Mouse (Mus musculus): ENCODE measurements around the gene Ssbp4. TPM values are rescaled to one million over a fixed set of nuclear protein-coding genes. Genes with fewer than 3 reads are reported as not detected.

The Ssbp4 gene
- polyA plus RNA-seq, 1 experiment from 2014 or later = 122 TPM

GRCm38 (mm10) chr8:70558983-70559382, 49.7 kb downstream of the Ssbp4 start:
- WGBS = 67% methylated on average over 3 of the region's 3 CpGs

GRCm38 (mm10) chr8:70558334-70558733, 50.3 kb downstream of the Ssbp4 start:
- H3K27ac ChIP-seq = 0 out of 2 replicates have a peak overlapping the region, but pooled peaks have one; percentile 5
- no peak for ATAC-seq (ENCODE audit: borderline replicate concordance, extremely low read depth, low FRiP score, low TSS enrichment)
- no peaks in the 10 kb centered on the region for H3K9me3 ChIP-seq
- H3K4me3 ChIP-seq = no peak overlapping the region
- WGBS = 51% methylated on average over 4 of the region's 4 CpGs
- H3K4me2 ChIP-seq = no peak overlapping the region
- no peaks in the 10 kb centered on the region for H3K27me3 ChIP-seq
- H3K9ac ChIP-seq = 0 out of 2 replicates have a peak overlapping the region, but pooled peaks have one; percentile 26
- no peaks in the 10 kb centered on the region for H3K36me3 ChIP-seq
- H3K4me1 ChIP-seq = peaks cover 59% of the 10 kb centered on the region

More at GRCm38 (mm10) chr8:70558983-70559382, 49.7 kb downstream of the Ssbp4 start:
- Histone ChIP-seq H3K27ac (no peak overlapping the region), H3K27me3 (no peaks in the 10 kb centered on the region), H3K4me1 (peaks cover 52% of the 10 kb centered on the region), H3K9ac (no peak overlapping the region), H3K9me3 (no peaks in the 10 kb centered on the region), H3K4me3 (no peak overlapping the region), H3K4me2 (no peak overlapping the region), H3K36me3 (no peaks in the 10 kb centered on the region)
- ATAC-seq (ENCODE audit: borderline replicate concordance, extremely low read depth, low FRiP score, low TSS enrichment) = no peak

- no peak overlapping the region for H3K9ac ChIP-seq
- H3K4me3 ChIP-seq = no peak overlapping the region
- 87% methylated on average over 4 of the region's 4 CpGs for WGBS
- H3K36me3 ChIP-seq = no peaks in the 10 kb centered on the region
- H3K4me2 ChIP-seq = no peak overlapping the region
- no peak overlapping the region for H3K27ac ChIP-seq
- no peaks in the 10 kb centered on the region for H3K9me3 ChIP-seq
- ATAC-seq (ENCODE audit: borderline replicate concordance, extremely low read depth, low FRiP score, low TSS enrichment) = no peak
- peaks cover 54% of the 10 kb centered on the region for H3K4me1 ChIP-seq
- no peaks in the 10 kb centered on the region for H3K27me3 ChIP-seq
Observed at GRCm38 (mm10) chr8:70555079-70555747, 53.5 kb downstream of the Ssbp4 start.

- Histone ChIP-seq H3K36me3 (no peaks in the 10 kb centered on the region), H3K27ac (0 out of 2 replicates have a peak overlapping the region, but pooled peaks have one; percentile 8), H3K4me1 (peaks cover 42% of the 10 kb centered on the region), H3K9me3 (no peaks in the 10 kb centered on the region), H3K27me3 (no peaks in the 10 kb centered on the region), H3K4me2 (no peak overlapping the region), H3K4me3 (no peak overlapping the region), H3K9ac (no peak overlapping the region)
- ATAC-seq (ENCODE audit: borderline replicate concordance, extremely low read depth, low FRiP score, low TSS enrichment) = 0 out of 2 replicates have a peak, but pooled peaks have one; percentile 47
Observed at GRCm38 (mm10) chr8:70553740-70554139, 54.9 kb downstream of the Ssbp4 start.

- Histone ChIP-seq H3K36me3 (no peaks in the 10 kb centered on the region), H3K27ac (no peak overlapping the region), H3K4me2 (no peak overlapping the region), H3K9me3 (no peaks in the 10 kb centered on the region), H3K4me3 (no peak overlapping the region), H3K4me1 (peaks cover 37% of the 10 kb centered on the region), H3K9ac (no peak overlapping the region), H3K27me3 (no peaks in the 10 kb centered on the region)
- WGBS = 11% methylated on average over 1 of the region's 1 CpGs
- ATAC-seq (ENCODE audit: borderline replicate concordance, extremely low read depth, low FRiP score, low TSS enrichment) = 0 out of 2 replicates have a peak, but pooled peaks have one; percentile 32
Observed at GRCm38 (mm10) chr8:70552836-70553235, 55.8 kb downstream of the Ssbp4 start.

GRCm38 (mm10) chr8:70551558-70552161, 57.0 kb downstream of the Ssbp4 start:
- 49% methylated on average over 3 of the region's 3 CpGs for WGBS
- no peak overlapping the region for H3K4me3 ChIP-seq
- no peaks in the 10 kb centered on the region for H3K9me3 ChIP-seq
- H3K9ac ChIP-seq = no peak overlapping the region
- no peak overlapping the region for H3K4me2 ChIP-seq
- H3K36me3 ChIP-seq = no peaks in the 10 kb centered on the region
- peaks cover 34% of the 10 kb centered on the region for H3K4me1 ChIP-seq
- H3K27me3 ChIP-seq = no peaks in the 10 kb centered on the region
- H3K27ac ChIP-seq = peak overlapping the region; percentile 26; the same call in 1 of the 2 replicates
- ATAC-seq (ENCODE audit: borderline replicate concordance, extremely low read depth, low FRiP score, low TSS enrichment) = no peak

GRCm38 (mm10) chr8:70549412-70550184, 59.1 kb downstream of the Ssbp4 start:
- ATAC-seq (ENCODE audit: borderline replicate concordance, extremely low read depth, low FRiP score, low TSS enrichment) = no peak
- 90% methylated on average over 10 of the region's 10 CpGs for WGBS
- H3K27me3 ChIP-seq = no peaks in the 10 kb centered on the region
- H3K36me3 ChIP-seq = no peaks in the 10 kb centered on the region
- no peaks in the 10 kb centered on the region for H3K9me3 ChIP-seq
- H3K4me3 ChIP-seq = no peak overlapping the region
- H3K9ac ChIP-seq = no peak overlapping the region
- peaks cover 34% of the 10 kb centered on the region for H3K4me1 ChIP-seq
- H3K27ac ChIP-seq = no peak overlapping the region
- H3K4me2 ChIP-seq = no peak overlapping the region

GRCm38 (mm10) chr8:70547762-70548161, 60.9 kb downstream of the Ssbp4 start:
- Histone ChIP-seq H3K4me2 (no peak overlapping the region), H3K36me3 (no peaks in the 10 kb centered on the region), H3K4me1 (peaks cover 23% of the 10 kb centered on the region), H3K9me3 (no peaks in the 10 kb centered on the region), H3K4me3 (no peak overlapping the region), H3K9ac (no peak overlapping the region), H3K27ac (no peak overlapping the region), H3K27me3 (no peaks in the 10 kb centered on the region)
- WGBS = 69% methylated on average over 6 of the region's 6 CpGs
- no peak for ATAC-seq (ENCODE audit: borderline replicate concordance, extremely low read depth, low FRiP score, low TSS enrichment)

Other genes with a start within 250 kb of the Ssbp4 start
- 0.46 and 0.70 TPM in 2 replicates for gene Comp, start 235.3 kb downstream of the Ssbp4 start, polyA plus RNA-seq (2015; fragmentation: Nextera tagmentation; extraction: Ambion mirVana)
- 14.2 and 17.6 TPM in 2 replicates for gene Crtc1, start 169.3 kb downstream of the Ssbp4 start, polyA plus RNA-seq (2015; fragmentation: Nextera tagmentation; extraction: Ambion mirVana)
- gene Klhl26, start 131.9 kb downstream of the Ssbp4 start, polyA plus RNA-seq (2015; fragmentation: Nextera tagmentation; extraction: Ambion mirVana) = 26.2 and 27.1 TPM in 2 replicates
- gene Tmem59l, start 121.5 kb downstream of the Ssbp4 start, polyA plus RNA-seq (2015; fragmentation: Nextera tagmentation; extraction: Ambion mirVana) = 6.5 and 6.6 TPM in 2 replicates
- gene Crlf1, start 115.7 kb downstream of the Ssbp4 start, polyA plus RNA-seq (2015; fragmentation: Nextera tagmentation; extraction: Ambion mirVana) = 181 and 186 TPM in 2 replicates
- gene Rex1bd, start 102.1 kb downstream of the Ssbp4 start, polyA plus RNA-seq (2015; fragmentation: Nextera tagmentation; extraction: Ambion mirVana) = 120 and 122 TPM in 2 replicates
- gene Uba52, start 98.1 kb downstream of the Ssbp4 start, polyA plus RNA-seq (2015; fragmentation: Nextera tagmentation; extraction: Ambion mirVana) = 909 and 953 TPM in 2 replicates
- 307 and 313 TPM in 2 replicates for gene Fkbp8, start 81.1 kb downstream of the Ssbp4 start, polyA plus RNA-seq (2015; fragmentation: Nextera tagmentation; extraction: Ambion mirVana)
- 50.0 and 54.4 TPM in 2 replicates for gene Kxd1, start 80.9 kb downstream of the Ssbp4 start, polyA plus RNA-seq (2015; fragmentation: Nextera tagmentation; extraction: Ambion mirVana)
- 17.2 and 17.5 TPM in 2 replicates for gene Ell, start 69.4 kb downstream of the Ssbp4 start, polyA plus RNA-seq (2015; fragmentation: Nextera tagmentation; extraction: Ambion mirVana)
- 134 TPM in 2 replicates for gene Isyna1, start 14.5 kb downstream of the Ssbp4 start, polyA plus RNA-seq (2015; fragmentation: Nextera tagmentation; extraction: Ambion mirVana)
- 1.9 and 2.5 TPM in 2 replicates for gene Lrrc25, start 7.3 kb upstream of the Ssbp4 start, polyA plus RNA-seq (2015; fragmentation: Nextera tagmentation; extraction: Ambion mirVana)
- gene Gdf15, start 23.6 kb upstream of the Ssbp4 start, polyA plus RNA-seq (2015; fragmentation: Nextera tagmentation; extraction: Ambion mirVana) = 0.31 and 0.45 TPM in 2 replicates
- gene Pgpep1, start 51.5 kb upstream of the Ssbp4 start, polyA plus RNA-seq (2015; fragmentation: Nextera tagmentation; extraction: Ambion mirVana) = 38.5 and 47.7 TPM in 2 replicates
- 268 and 320 TPM in 2 replicates for gene Lsm4, start 64.4 kb upstream of the Ssbp4 start, polyA plus RNA-seq (2015; fragmentation: Nextera tagmentation; extraction: Ambion mirVana)
- 49.7 TPM in 2 replicates for gene Jund, start 90.1 kb upstream of the Ssbp4 start, polyA plus RNA-seq (2015; fragmentation: Nextera tagmentation; extraction: Ambion mirVana)
- gene Iqcn, start 94.6 kb upstream of the Ssbp4 start, polyA plus RNA-seq (2015; fragmentation: Nextera tagmentation; extraction: Ambion mirVana) = 0.02 TPM in 1 of 2 replicates, not detected in the other
- gene Gm3336, start 109.7 kb upstream of the Ssbp4 start, polyA plus RNA-seq (2015; fragmentation: Nextera tagmentation; extraction: Ambion mirVana) = not detected in 2 replicates
- gene Pde4c, start 114.8 kb upstream of the Ssbp4 start, polyA plus RNA-seq (2015; fragmentation: Nextera tagmentation; extraction: Ambion mirVana) = 0.08 and 0.16 TPM in 2 replicates
- gene Rab3a, start 145.8 kb upstream of the Ssbp4 start, polyA plus RNA-seq (2015; fragmentation: Nextera tagmentation; extraction: Ambion mirVana) = 12.8 and 12.9 TPM in 2 replicates
- 35.4 and 36.2 TPM in 2 replicates for gene Mpv17l2, start 152.1 kb upstream of the Ssbp4 start, polyA plus RNA-seq (2015; fragmentation: Nextera tagmentation; extraction: Ambion mirVana)
- 56.1 and 56.8 TPM in 2 replicates for gene Pik3r2, start 167.8 kb upstream of the Ssbp4 start, polyA plus RNA-seq (2015; fragmentation: Nextera tagmentation; extraction: Ambion mirVana)
- gene Mast3, start 196.2 kb upstream of the Ssbp4 start, polyA plus RNA-seq (2015; fragmentation: Nextera tagmentation; extraction: Ambion mirVana) = 13.6 and 15.8 TPM in 2 replicates
- 0.16 and 0.27 TPM in 2 replicates for gene Il12rb1, start 199.6 kb upstream of the Ssbp4 start, polyA plus RNA-seq (2015; fragmentation: Nextera tagmentation; extraction: Ambion mirVana)
- 4.5 and 5.5 TPM in 2 replicates for gene Arrdc2, start 230.8 kb upstream of the Ssbp4 start, polyA plus RNA-seq (2015; fragmentation: Nextera tagmentation; extraction: Ambion mirVana)

All from lung, embryonic 15.5 days (tissue).